Mouse (Mus musculus) forebrain, embryonic 13.5 days (tissue): ENCODE results near the gene Map2. TPM values are rescaled to one million over a fixed set of nuclear protein-coding genes. Genes with fewer than 3 reads are reported as not detected.

ENCODE experiments used
- ATAC-seq: fragments of 200-750 bp; cut with Nextera tagmentation; 2 replicates; pipeline ENCODE4 v1.8.0; 2017
- H3K27ac ChIP-seq: fragments of 300-500 bp; sonication (generic); 2 replicates; pipeline ENCODE4 v1.5.1; 2015; ENCODE audit warnings: inconsistent platforms, mild to moderate bottlenecking, moderate library complexity
- H3K27me3 ChIP-seq: fragments of 300-500 bp; sonication (generic); 2 replicates; pipeline ENCODE4 v1.6.1; 2015; ENCODE audit warnings: mild to moderate bottlenecking, inconsistent platforms
- H3K36me3 ChIP-seq: fragments of 300-500 bp; sonication (generic); 2 replicates; pipeline ENCODE4 v1.6.1; 2015; ENCODE audit warnings: mild to moderate bottlenecking, inconsistent platforms; ENCODE audit not compliant: poor library complexity, severe bottlenecking
- H3K4me1 ChIP-seq: fragments of 300-500 bp; sonication (generic); 2 replicates; pipeline ENCODE4 v1.6.1; 2015; ENCODE audit warnings: inconsistent platforms
- H3K4me2 ChIP-seq: fragments of 300-500 bp; sonication (generic); 2 replicates; pipeline ENCODE4 v1.6.1; 2015; ENCODE audit warnings: inconsistent platforms, mild to moderate bottlenecking, moderate library complexity
- H3K4me3 ChIP-seq: fragments of 300-500 bp; sonication (generic); 2 replicates; pipeline ENCODE4 v1.5.1; 2015; ENCODE audit warnings: mild to moderate bottlenecking, inconsistent platforms
- H3K9ac ChIP-seq: fragments of 300-500 bp; sonication (generic); 2 replicates; pipeline ENCODE4 v1.6.1; 2015; ENCODE audit warnings: mild to moderate bottlenecking, inconsistent platforms
- H3K9me3 ChIP-seq: fragments of 300-500 bp; sonication (generic); replicated peaks from 2 replicates; pipeline ENCODE4 v1.6.1; 2016; ENCODE audit warnings: inconsistent platforms
- WGBS: fragments of 180-500 bp; shearing (Covaris S2); methylation state at CpG from one replicate; pipeline ENCODE4 v1.1.7; 2015; 5-methylcytosine and 5-hydroxymethylcytosine counted together
- polyA plus RNA-seq: library from polyadenylated mRNA; unstranded; fragments of >200 nt; fragmentation: Nextera tagmentation; extraction: Ambion mirVana; gene quantifications from 2 replicates; pipeline ENCODE4 v1.2.1, GENCODE M21; 2015

The Map2 gene
- polyA plus RNA-seq, 1 experiment from 2014 or later, result 332 TPM

DNA sequence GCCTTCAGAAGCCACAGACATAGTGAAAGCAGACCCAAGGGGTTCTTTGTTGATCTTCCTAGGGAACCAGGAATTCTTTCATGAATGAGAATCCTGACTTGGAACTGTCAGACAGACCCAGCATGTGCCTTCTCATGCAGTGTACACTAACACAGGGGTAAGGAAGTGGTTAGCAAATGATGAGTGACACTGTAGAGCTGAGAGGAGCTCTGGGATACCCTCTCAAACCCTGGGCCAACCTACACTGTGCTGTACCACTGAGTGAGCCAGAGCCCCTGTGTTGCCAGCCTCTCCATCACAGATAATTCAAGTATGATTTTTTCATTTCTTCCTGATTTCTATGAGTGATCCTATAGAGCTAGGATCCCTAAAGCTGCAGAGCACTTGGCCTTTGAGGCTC, 255.9 kb downstream of the Map2 start:
- ATAC-seq, result no peak
- Histone ChIP-seq H3K9ac (no peak overlapping the region), H3K27me3 (no peaks in the 10 kb centered on the region), H3K4me1 (no peaks in the 10 kb centered on the region), H3K9me3 (no peaks in the 10 kb centered on the region), H3K4me2 (no peak overlapping the region), H3K4me3 (no peak overlapping the region), H3K27ac (no peak overlapping the region), H3K36me3 (peaks cover 58% of the 10 kb centered on the region)

DNA sequence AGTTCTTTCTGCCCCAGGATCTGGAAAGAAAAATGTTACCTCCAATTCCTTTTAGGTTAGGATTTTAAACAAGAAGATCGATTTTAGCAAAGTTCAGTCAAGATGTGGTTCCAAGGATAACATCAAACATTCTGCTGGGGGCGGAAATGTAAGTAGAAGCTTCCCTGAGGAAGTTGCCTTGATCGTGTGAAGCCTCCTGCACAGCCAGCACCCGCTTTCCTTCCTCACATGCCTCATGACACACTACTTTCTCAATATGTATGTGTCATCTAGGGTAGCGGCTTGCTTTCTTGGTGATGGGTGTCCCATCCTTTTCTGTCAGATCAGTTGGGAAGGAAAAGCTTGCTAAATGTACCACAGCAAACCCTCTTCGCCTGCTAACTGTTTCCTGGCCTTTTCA, 256.4 kb downstream of the Map2 start:
- Histone ChIP-seq H3K4me2 (no peak overlapping the region), H3K36me3 (peaks cover 53% of the 10 kb centered on the region), H3K9me3 (no peaks in the 10 kb centered on the region), H3K4me3 (no peak overlapping the region), H3K27ac (no peak overlapping the region), H3K27me3 (no peaks in the 10 kb centered on the region), H3K9ac (no peak overlapping the region), H3K4me1 (no peaks in the 10 kb centered on the region)
- 94% methylated on average over 6 of the region's 6 CpGs for WGBS
- ATAC-seq, result no peak

DNA sequence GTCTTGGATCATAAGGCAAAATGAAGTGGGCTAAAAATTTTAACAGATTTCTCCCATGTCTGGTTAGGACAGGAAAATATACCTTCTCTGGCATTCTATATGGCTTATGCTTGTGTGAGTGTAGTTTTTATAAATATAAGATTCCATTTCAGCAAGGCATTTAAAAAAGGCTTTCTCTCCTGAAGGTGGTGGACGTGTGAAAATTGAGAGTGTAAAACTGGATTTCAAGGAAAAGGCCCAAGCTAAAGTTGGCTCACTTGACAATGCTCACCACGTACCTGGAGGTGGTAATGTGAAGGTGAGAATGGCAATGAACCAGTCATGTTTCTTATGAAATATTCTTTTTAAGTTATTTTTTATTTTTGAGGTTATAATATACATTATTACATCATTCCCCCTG, 263.0 kb downstream of the Map2 start:
- H3K27me3 ChIP-seq, result no peaks in the 10 kb centered on the region
- H3K4me2 ChIP-seq, result no peak overlapping the region
- H3K4me3 ChIP-seq, result no peak overlapping the region
- no peak overlapping the region for H3K9ac ChIP-seq
- no peaks in the 10 kb centered on the region for H3K9me3 ChIP-seq
- 91% methylated on average over 2 of the region's 2 CpGs for WGBS
- H3K36me3 ChIP-seq, result peaks cover 56% of the 10 kb centered on the region
- no peak for ATAC-seq
- no peak overlapping the region for H3K27ac ChIP-seq
- no peaks in the 10 kb centered on the region for H3K4me1 ChIP-seq

DNA sequence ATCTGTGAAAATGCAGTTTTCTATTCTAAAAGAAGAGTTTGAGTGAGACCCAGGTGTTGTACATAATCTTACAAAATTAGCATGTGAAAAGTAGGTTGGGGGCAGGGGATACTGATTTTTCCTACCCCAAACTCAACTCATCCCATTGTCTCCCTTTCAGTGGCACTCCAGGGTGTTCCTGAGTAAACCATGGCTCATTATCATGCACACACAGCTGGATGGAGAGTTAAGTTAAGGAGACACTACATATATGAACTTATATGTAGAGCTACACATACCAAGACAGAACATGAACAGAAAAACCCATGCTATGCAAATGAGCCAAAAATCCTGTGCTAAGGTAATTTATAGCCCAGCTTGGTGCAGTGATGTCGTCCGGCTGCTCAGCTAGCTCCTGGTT, 267.8 kb downstream of the Map2 start:
- no peak overlapping the region for H3K27ac ChIP-seq
- no peak overlapping the region for H3K9ac ChIP-seq
- H3K9me3 ChIP-seq, result no peaks in the 10 kb centered on the region
- 76% methylated on average over 2 of the region's 2 CpGs for WGBS
- no peaks in the 10 kb centered on the region for H3K4me1 ChIP-seq
- H3K4me2 ChIP-seq, result no peak overlapping the region
- H3K4me3 ChIP-seq, result no peak overlapping the region
- peaks cover 51% of the 10 kb centered on the region for H3K36me3 ChIP-seq
- no peak for ATAC-seq
- H3K27me3 ChIP-seq, result no peaks in the 10 kb centered on the region

DNA sequence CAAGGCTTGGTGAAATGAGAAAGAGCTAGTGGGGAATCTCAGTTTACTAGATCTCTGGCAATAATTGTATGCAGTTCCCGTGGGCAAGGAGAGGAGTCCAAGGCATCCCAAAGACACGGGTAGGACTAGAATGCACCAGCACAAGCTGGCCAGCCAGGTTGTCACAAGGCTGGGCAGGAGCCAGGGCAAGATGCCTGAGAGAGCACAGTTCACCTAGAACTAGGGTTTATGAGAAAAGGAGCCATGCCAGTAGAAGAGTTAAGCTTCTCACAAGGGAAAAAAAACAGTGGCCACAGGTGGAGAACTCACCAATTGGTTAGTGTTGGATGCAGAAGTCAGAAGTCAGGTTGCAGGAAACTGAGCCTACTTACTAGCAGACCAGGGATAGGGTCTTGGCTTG, 274.4 kb downstream of the Map2 start:
- no peak overlapping the region for H3K4me2 ChIP-seq
- H3K27me3 ChIP-seq, result no peaks in the 10 kb centered on the region
- 60% methylated on average over 2 of the region's 2 CpGs for WGBS
- no peak overlapping the region for H3K27ac ChIP-seq
- no peaks in the 10 kb centered on the region for H3K9me3 ChIP-seq
- no peak overlapping the region for H3K4me3 ChIP-seq
- H3K4me1 ChIP-seq, result no peaks in the 10 kb centered on the region
- H3K9ac ChIP-seq, result no peak overlapping the region
- no peak for ATAC-seq
- 0 out of 2 replicates have a peak, but pooled peaks cover 3% of the 10 kb centered on the region for H3K36me3 ChIP-seq

DNA sequence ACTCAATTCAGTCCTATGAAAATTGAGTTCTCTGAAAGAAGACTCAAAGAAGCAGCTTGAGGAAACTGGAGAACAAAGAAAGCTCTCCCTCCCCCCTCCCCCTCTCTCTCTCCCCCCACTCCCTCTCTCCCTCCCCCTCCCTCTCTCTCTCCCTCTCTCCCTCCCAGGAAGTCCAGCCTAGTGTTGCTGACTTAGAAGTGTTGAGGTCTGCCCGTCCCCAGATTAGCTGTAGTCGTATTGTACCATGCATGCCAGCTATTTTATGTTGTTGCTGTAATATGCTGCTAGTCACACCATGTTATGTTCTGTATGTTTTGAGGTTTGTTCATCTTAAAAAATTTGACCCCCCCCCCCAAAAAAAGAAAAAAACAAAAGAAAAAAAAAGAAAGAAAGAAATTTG, 281.5 kb downstream of the Map2 start:
- H3K36me3 ChIP-seq, result no peaks in the 10 kb centered on the region
- H3K9me3 ChIP-seq, result no peaks in the 10 kb centered on the region
- H3K27ac ChIP-seq, result no peak overlapping the region
- no peak overlapping the region for H3K4me3 ChIP-seq
- no peak overlapping the region for H3K4me2 ChIP-seq
- no peak overlapping the region for H3K9ac ChIP-seq
- no peak for ATAC-seq
- no peaks in the 10 kb centered on the region for H3K4me1 ChIP-seq
- no peaks in the 10 kb centered on the region for H3K27me3 ChIP-seq
- WGBS, result 7% methylated on average over 2 of the region's 2 CpGs

DNA sequence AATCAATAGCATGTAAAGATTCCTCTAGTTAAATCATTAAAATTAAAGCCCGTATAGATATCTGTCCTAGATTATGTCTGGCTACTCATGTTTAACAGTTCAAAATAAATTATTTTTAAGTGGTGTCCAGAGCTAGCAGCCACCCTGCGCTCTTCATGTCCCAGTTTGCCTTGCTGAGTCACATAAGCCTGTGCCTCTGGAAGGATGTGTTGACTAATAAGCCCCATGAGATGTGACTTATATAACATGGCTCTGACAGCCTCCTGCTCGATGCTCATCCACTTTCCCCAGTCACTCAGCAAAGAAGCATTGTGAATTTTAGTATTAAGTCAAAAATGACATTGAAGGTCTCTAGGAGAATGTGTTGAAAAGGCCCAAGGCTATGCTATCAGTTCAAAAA, 282.7 kb downstream of the Map2 start:
- ATAC-seq, result no peak
- Histone ChIP-seq H3K36me3 (no peaks in the 10 kb centered on the region), H3K9me3 (no peaks in the 10 kb centered on the region), H3K4me3 (no peak overlapping the region), H3K27ac (no peak overlapping the region), H3K4me2 (no peak overlapping the region), H3K9ac (no peak overlapping the region), H3K4me1 (no peaks in the 10 kb centered on the region), H3K27me3 (no peaks in the 10 kb centered on the region)
- WGBS, result 85% methylated on average over 3 of the region's 3 CpGs

DNA sequence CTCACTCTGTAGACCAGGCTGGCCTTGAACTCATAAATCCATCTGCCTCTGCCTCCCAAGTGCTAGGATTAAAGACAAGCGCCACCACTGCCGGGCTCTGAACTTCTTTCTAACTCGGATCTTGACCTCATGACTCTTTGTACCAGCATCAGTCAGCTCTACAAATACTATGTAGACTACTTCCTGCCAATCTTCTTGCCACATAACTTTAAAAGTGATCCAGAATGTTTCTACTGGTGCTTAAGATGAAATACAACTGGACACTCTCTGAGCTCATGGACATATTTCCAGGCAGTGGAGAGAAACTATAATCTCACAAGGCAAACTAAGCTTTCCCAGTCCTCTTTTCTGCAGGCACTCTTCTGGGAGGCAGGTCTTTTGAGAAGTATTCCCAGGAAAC, 284.3 kb downstream of the Map2 start:
- H3K9ac ChIP-seq, result no peak overlapping the region
- no peak overlapping the region for H3K4me3 ChIP-seq
- H3K4me2 ChIP-seq, result no peak overlapping the region
- ATAC-seq, result no peak
- H3K27me3 ChIP-seq, result no peaks in the 10 kb centered on the region
- 80% methylated on average over 3 of the region's 3 CpGs for WGBS
- no peak overlapping the region for H3K27ac ChIP-seq
- no peaks in the 10 kb centered on the region for H3K4me1 ChIP-seq
- no peaks in the 10 kb centered on the region for H3K9me3 ChIP-seq
- H3K36me3 ChIP-seq, result no peaks in the 10 kb centered on the region

DNA sequence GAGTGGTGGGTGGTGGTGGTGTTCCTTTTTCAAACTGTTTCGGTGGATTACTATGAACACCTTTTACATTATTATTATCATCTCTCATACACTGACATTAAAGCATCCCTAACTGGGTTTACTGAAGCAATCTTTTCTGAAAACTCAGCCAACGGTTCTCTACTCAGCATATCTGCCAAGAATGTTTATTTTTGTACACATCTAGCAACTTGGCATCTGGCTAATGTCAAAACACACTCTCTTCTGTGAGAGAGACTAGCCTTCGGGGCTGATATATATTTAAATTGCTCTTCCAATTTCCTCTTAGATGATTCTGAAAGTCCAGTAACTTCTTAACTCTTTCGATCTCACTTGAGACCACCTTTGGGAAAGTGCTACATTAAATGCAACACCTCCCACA, 285.8 kb downstream of the Map2 start:
- Histone ChIP-seq H3K27me3 (no peaks in the 10 kb centered on the region), H3K4me1 (no peaks in the 10 kb centered on the region), H3K9ac (no peak overlapping the region), H3K27ac (no peak overlapping the region), H3K4me3 (no peak overlapping the region), H3K4me2 (no peak overlapping the region), H3K9me3 (no peaks in the 10 kb centered on the region), H3K36me3 (no peaks in the 10 kb centered on the region)
- WGBS, result 80% methylated on average over 4 of the region's 4 CpGs
- no peak for ATAC-seq

DNA sequence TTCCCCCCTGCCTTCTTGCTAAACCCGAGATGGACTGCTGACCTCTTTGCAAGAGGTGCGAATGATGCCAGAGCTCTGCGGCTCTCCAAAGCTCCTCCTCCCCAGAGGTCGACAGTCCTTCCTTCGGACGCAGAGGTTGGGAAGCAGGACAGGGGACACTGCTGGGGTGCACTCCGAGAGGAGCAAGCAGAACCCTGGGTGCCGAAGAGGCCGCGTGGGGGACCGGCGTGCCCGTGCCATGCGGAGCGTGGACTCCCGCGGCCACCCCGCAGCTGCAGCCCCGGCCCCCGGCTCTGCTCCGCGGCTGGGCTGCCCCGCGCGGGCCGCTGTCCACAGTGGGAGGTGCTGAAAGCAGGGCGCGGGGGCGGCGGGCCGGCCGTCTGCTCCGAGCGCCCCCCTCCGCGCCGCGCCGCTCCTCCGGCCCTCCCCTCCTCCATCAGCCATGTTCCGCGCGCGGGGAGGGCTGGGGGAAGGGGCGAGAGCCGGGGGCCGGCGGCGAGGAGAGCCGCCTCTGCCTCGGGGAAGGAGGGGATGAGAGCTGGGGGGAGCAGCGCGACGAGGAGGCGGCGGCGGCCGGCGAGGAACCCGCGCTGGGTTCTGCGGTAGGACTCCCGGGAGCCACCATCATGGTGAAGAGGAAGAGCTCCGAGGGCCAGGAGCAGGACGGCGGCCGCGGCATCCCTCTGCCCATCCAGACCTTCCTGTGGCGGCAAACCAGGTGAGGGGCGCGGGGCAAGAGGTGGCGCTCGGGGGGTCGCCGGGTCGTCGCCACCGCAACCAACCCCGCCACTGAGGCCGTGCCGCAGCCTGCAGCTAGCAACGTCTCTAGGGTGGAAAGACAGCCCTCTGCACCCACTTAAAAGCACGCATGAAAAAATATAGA, 293.0 kb downstream of the Map2 start, which contains the start of gene Unc80:
Gene Unc80 (plus strand): TSS at position 547 of the 883 bp plus-strand sequence.
- Histone ChIP-seq H3K27me3 (no peaks in the 10 kb centered on the region; the same call in 1 of the 2 replicates), H3K4me2 (peak within 1 kb of the TSS; percentile 91), H3K4me3 (peak within 1 kb of the TSS; percentile 69), H3K9ac (peak within 1 kb of the TSS; percentile 80), H3K9me3 (no peaks in the 10 kb centered on the region), H3K4me1 (peaks cover 4% of the 10 kb centered on the region; the same call in 1 of the 2 replicates), H3K27ac (peak within 1 kb of the TSS; percentile 19; the same call in 1 of the 2 replicates), H3K36me3 (no peaks in the 10 kb centered on the region)
- ATAC-seq, result peak; percentile 95
- WGBS, result under 1% methylated on average over 60 of the region's 83 CpGs

DNA sequence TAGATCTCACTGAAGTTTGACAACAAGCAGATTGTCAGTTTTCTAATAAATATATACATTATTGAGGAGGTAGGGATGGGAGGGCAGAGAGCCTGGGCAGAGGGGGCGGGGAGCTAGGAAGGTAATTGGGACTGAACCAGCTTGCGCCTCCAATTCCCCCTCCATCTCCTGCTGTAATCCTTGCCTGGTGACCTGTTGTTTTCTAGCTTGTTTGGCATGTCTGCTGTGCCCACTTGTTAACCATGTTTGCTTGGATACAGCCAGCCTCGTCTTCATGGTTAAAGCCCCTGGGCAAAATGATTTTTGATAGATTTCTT, 293.6 kb downstream of the Map2 start:
- no peaks in the 10 kb centered on the region for H3K36me3 ChIP-seq
- peak overlapping the region; percentile 91 for H3K4me2 ChIP-seq
- 9% methylated on average over 3 of the region's 3 CpGs for WGBS
- H3K4me3 ChIP-seq, result peak overlapping the region; percentile 69
- H3K9me3 ChIP-seq, result no peaks in the 10 kb centered on the region
- peaks cover 4% of the 10 kb centered on the region; the same call in 1 of the 2 replicates for H3K4me1 ChIP-seq
- H3K27ac ChIP-seq, result no peak overlapping the region; the same call in 1 of the 2 replicates
- peak; percentile 50 for ATAC-seq
- H3K27me3 ChIP-seq, result no peaks in the 10 kb centered on the region; the same call in 1 of the 2 replicates
- H3K9ac ChIP-seq, result peak overlapping the region; percentile 80

DNA sequence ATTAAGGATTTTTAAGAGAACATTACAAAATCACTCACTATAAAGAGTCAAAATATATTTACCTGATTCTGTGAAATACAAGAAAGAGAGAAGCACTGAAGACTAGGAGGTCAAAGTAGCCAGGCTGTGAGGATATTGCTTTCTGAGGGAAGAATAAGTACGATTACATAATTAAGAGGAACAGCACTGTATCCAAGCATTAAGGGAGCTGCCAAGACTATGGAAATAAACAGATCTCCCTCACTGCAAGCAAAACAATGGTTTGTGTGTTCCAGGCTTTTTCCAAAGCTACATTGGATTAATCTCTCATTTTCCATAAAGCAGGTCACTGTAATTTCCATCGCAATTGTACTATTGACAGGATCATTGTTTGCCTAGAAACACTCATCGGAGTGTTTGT, 307.7 kb downstream of the Map2 start:
- Histone ChIP-seq H3K4me3 (no peak overlapping the region), H3K9ac (no peak overlapping the region), H3K27me3 (no peaks in the 10 kb centered on the region), H3K27ac (no peak overlapping the region), H3K36me3 (no peaks in the 10 kb centered on the region), H3K4me2 (no peak overlapping the region), H3K4me1 (no peaks in the 10 kb centered on the region), H3K9me3 (no peaks in the 10 kb centered on the region)
- WGBS, result 79% methylated on average over 3 of the region's 3 CpGs
- no peak for ATAC-seq
